Mouse (Mus musculus) spleen, adult 2 months (tissue): ENCODE data around the gene Ptprj. TPM values are rescaled to one million over a fixed set of nuclear protein-coding genes. Genes with fewer than 3 reads are reported as not detected.

Experiments
- DNase-seq, 2 experiments: peaks; one replicate each; pipeline versions ENCODE4 v3.0.0 to v3.0.0-alpha.2; 2012 to 2021; ENCODE audit warnings: low spot score in 2 of 2, low read depth in 1 of 2
- H3K27ac ChIP-seq: fragments of 200-500 bp; 2 replicates; pipeline ENCODE4 v1.5.1; 2012; ENCODE audit warnings: low read length, inconsistent platforms; ENCODE audit not compliant: insufficient read depth
- H3K27me3 ChIP-seq: fragments of 200-500 bp; 2 replicates; pipeline ENCODE4 v1.6.1; 2012; ENCODE audit warnings: mild to moderate bottlenecking, moderate library complexity, low read length, inconsistent platforms; ENCODE audit not compliant: control insufficient read depth, insufficient read depth
- H3K36me3 ChIP-seq: fragments of 200-500 bp; 2 replicates; pipeline ENCODE4 v1.6.1; 2012; ENCODE audit warnings: mild to moderate bottlenecking, low read length, inconsistent platforms; ENCODE audit not compliant: control insufficient read depth, insufficient read depth
- H3K4me1 ChIP-seq: fragments of 200-500 bp; 2 replicates; pipeline ENCODE4 v1.6.1; 2011; ENCODE audit warnings: inconsistent platforms; ENCODE audit not compliant: control insufficient read depth, insufficient read depth, insufficient read length
- H3K4me3 ChIP-seq: fragments of 200-500 bp; 2 replicates; pipeline ENCODE4 v1.5.1; 2011; ENCODE audit warnings: mild to moderate bottlenecking, inconsistent platforms; ENCODE audit not compliant: insufficient read depth, insufficient read length; ENCODE audit errors: extremely low read depth
- CTCF ChIP-seq: fragments of 200-500 bp; IDR thresholded peaks from 2 replicates; pipeline ENCODE4 v1.5.1; 2011; ENCODE audit warnings: mild to moderate bottlenecking, inconsistent platforms; ENCODE audit not compliant: insufficient read depth, insufficient read length, insufficient replicate concordance; ENCODE audit errors: extremely low read depth
- POLR2A ChIP-seq: fragments of 200-500 bp; IDR thresholded peaks from 2 replicates; pipeline ENCODE4 v1.6.1; 2011; ENCODE audit warnings: low read depth, low read length, inconsistent platforms
- WGBS: fragments of 180-500 bp; shearing (Covaris S2); methylation state at CpG from one replicate; pipeline ENCODE4 v1.1.7; 2018; 5-methylcytosine and 5-hydroxymethylcytosine counted together
- polyA plus RNA-seq: library from polyadenylated mRNA; depleted of rRNA; stranded (reverse); fragments of >200 nt; gene quantifications from 2 replicates; pipeline ENCODE4 v1.2.3, GENCODE M21; 2012

Ptprj gene
- polyA plus RNA-seq, 1 experiment = 21.0 TPM

DNA sequence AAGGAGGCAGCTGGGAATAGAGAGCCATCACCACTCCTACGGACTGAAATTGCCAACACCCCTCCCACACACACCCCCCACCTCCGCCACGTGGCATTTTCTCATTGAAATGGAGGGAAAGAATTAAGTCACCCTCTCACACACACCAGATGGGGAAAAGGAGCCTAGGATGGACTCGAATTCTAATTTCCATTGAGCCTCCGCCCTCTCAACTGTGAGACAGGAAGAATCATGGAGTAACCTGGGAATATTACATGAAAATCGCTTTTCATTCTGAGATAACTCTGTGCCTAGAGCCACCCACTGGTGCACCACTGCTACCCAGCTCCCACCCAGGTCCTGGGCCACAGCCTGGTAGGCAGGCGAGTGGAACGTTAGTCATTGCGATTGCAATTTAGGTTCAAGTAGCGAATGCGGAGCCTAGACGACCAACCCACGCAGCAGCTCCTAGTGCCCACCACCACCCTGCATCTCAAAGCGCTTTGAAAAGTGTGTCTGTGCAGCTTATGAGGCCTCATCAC, 34.3 kb upstream of the Ptprj start:
- WGBS = 91% methylated on average over 14 of the region's 14 CpGs
- no peak for TF ChIP-seq CTCF
- TF ChIP-seq POLR2A = no peak

DNA sequence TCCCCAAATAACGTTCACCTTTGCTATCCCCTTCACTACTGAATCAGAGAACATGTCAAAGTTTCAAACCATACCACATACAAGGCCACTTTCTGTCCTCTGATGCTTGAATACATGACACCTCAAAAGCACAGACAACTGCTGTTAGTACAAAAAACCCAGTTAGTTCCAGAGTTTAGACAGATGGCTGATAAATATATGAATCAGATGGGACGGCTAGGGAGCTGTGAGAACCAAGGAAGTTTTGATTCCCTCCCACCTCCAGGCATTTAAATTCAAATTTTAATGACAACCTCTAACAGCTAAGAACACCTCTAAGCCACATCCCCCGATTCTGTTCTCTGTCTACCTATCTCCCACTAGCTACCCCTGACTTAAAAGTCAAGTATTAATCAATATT, 33.1 kb upstream of the Ptprj start:
- Histone ChIP-seq H3K4me3 (no peak overlapping the region), H3K27ac (no peak overlapping the region), H3K27me3 (no peaks in the 10 kb centered on the region), H3K36me3 (no peaks in the 10 kb centered on the region), H3K4me1 (no peaks in the 10 kb centered on the region)
- WGBS = 85% methylated on average over 3 of the region's 3 CpGs
- no peak for DNase-seq
- TF ChIP-seq CTCF = no peak
- no peak for TF ChIP-seq POLR2A

More for the DNA sequence above, 34.3 kb upstream of the Ptprj start:
- no peak overlapping the region for H3K4me3 ChIP-seq
- no peaks in the 10 kb centered on the region for H3K4me1 ChIP-seq
- no peak for DNase-seq
- no peak overlapping the region for H3K27ac ChIP-seq
- H3K36me3 ChIP-seq = no peaks in the 10 kb centered on the region
- H3K27me3 ChIP-seq = no peaks in the 10 kb centered on the region

DNA sequence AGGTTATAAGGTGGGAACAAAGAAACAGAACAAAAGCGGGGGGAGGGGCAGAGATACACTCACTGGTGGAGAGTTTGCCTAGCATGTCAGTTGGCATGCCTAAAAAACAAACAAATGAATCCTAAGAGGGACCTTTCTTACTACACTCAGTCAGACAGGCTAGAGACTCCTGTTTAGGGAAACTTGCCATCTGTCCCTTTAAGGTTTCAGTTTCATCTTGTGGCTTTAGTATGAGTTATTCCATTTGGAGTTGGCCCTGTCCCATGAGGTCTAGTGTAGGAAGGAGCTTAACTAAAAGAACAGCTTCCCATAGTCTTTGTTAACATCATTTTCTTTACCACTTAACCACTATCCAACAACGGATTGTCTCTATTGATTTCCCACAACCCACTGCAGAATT, 32.6 kb upstream of the Ptprj start:
- Histone ChIP-seq H3K36me3 (no peaks in the 10 kb centered on the region), H3K4me1 (no peaks in the 10 kb centered on the region), H3K4me3 (no peak overlapping the region), H3K27me3 (no peaks in the 10 kb centered on the region), H3K27ac (no peak overlapping the region)
- WGBS = 76% methylated on average over 2 of the region's 2 CpGs
- TF ChIP-seq POLR2A (no peak), CTCF (no peak)
- no peak for DNase-seq

DNA sequence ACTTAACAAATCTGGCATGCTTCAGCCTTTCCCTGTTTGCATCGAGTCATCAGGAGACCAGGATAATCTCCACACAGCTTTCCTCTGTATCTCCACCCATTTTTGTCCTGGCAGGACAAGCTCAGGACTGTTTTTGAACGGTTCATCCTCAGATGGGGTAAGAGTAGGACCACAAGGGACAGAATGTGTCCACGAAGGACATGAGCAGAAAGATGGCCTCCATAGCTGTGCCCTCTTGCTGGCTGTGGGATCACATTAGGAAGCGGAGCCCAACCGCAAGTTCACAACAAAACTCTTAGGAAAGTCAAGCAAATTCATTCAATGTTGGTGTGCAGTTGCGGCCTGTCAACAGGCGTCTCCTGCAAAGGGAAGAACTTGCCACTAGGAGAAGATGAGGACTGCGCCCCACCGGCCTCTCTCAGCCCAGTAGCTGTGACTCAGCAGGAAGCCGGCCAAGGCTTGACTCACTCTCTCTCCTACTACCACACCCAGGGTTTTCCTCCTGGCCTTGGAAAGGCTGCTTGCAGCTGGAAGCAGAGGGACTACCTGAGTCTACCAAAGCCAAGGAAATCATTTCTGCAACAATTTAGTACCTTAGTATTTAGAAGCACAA, 31.6 kb upstream of the Ptprj start:
- WGBS = 74% methylated on average over 10 of the region's 10 CpGs
- Histone ChIP-seq H3K4me3 (no peak overlapping the region), H3K27ac (no peak overlapping the region), H3K36me3 (no peaks in the 10 kb centered on the region), H3K4me1 (no peaks in the 10 kb centered on the region), H3K27me3 (no peaks in the 10 kb centered on the region)
- TF ChIP-seq CTCF = no peak
- TF ChIP-seq POLR2A = no peak
- DNase-seq = no peak

DNA sequence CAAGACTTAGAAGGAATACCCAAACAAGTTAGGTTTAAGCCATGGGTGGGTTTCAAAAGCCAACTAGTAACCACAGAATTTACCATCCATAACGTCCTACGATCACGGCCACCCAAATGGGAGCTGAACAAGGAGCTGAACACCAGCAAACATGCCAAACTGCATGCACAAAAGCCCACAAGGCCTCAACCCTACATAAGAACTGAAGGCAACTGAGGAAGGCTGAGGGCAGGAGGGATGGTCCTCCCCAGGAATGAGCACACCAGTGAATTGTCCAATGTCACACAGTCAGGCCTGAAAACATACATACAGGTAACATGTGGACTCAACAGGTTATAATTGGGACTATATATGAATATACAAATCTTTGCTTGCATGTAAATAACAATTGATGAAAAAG, 20.6 kb upstream of the Ptprj start:
- no peak overlapping the region for H3K27ac ChIP-seq
- H3K4me1 ChIP-seq = no peaks in the 10 kb centered on the region
- DNase-seq = no peak
- H3K4me3 ChIP-seq = no peak overlapping the region
- H3K36me3 ChIP-seq = no peaks in the 10 kb centered on the region
- TF ChIP-seq CTCF (no peak), POLR2A (no peak)
- H3K27me3 ChIP-seq = no peaks in the 10 kb centered on the region
- 97% methylated on average over 3 of the region's 3 CpGs for whole genome bisulfite sequencing

DNA sequence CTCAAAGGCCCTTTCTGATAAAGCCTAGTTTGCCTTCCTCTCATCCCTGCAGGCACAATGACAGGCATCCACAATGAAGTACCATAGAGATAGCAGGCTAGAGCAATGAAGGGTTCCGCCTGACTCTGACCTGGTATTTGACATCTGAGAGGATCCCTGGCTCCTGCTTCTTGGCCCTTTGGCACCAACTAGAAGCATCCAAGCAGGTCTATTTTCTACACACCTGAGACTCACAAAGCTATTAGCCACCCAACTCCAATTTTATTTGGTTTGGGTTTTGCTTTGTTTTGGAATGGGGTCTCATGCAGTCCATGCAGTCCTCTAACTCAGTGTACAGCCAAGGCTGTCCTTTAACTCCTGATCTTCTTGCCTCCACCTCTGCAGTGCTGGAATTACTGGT, 7.7 kb upstream of the Ptprj start:
- H3K27me3 ChIP-seq = no peaks in the 10 kb centered on the region
- no peaks in the 10 kb centered on the region for H3K36me3 ChIP-seq
- no peak overlapping the region for H3K4me3 ChIP-seq
- WGBS = 97% methylated on average over 1 of the region's 1 CpGs
- H3K27ac ChIP-seq = no peak overlapping the region
- TF ChIP-seq POLR2A (no peak), CTCF (no peak)
- H3K4me1 ChIP-seq = peaks cover 6% of the 10 kb centered on the region; the same call in 1 of the 2 replicates
- DNase-seq = no peak

DNA sequence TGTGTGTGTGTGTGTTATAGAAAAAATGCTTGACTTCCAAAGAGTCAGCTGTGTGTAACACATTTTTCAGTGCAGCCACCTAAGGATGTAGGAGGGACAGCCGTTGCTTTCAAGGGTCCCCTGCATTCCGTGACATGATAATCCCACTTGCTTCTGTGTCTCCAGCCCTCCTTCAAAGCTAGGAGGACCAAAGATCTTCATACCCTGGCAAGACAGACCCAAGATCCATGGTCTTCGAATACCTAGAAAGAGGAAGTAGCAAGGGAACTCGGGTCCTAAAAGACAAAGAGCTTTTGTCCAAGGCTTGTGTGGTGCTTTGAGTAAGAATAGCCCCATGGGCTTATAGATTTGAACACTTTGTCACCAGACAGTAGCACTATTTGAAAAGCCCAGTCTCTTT, 4.1 kb upstream of the Ptprj start:
- no peak overlapping the region for H3K27ac ChIP-seq
- H3K4me1 ChIP-seq = peaks cover 16% of the 10 kb centered on the region
- H3K4me3 ChIP-seq = no peak overlapping the region
- no peaks in the 10 kb centered on the region for H3K36me3 ChIP-seq
- TF ChIP-seq POLR2A (no peak), CTCF (no peak)
- 42% methylated on average over 4 of the region's 4 CpGs for WGBS
- no peak for DNase-seq
- H3K27me3 ChIP-seq = no peaks in the 10 kb centered on the region
